Mouse (Mus musculus): ENCODE measurements around the gene Lrrc43. TPM values are rescaled to one million over a fixed set of nuclear protein-coding genes. Genes with fewer than 3 reads are reported as not detected.

Gene Lrrc43
- polyA plus RNA-seq, 1 experiment from 2014 or later, result not detected

GRCm38 (mm10) chr5:123555693-123556092 lies 66.6 kb downstream of the Lrrc43 start:
- H3K4me1 ChIP-seq (ENCODE audit: control insufficient read depth, insufficient read depth, low read length), result no peaks in the 10 kb centered on the region
- DNase-seq (ENCODE audit: low spot score) (no peak), ATAC-seq (replicated peaks; ENCODE audit: insufficient number of reproducible peaks, low FRiP score, low TSS enrichment, low read depth) (no peak)
- WGBS, result 91% methylated on average over 7 of the region's 7 CpGs
- no peak overlapping the region for H3K9ac ChIP-seq (replicated peaks; ENCODE audit: low read length)
- H3K9me3 ChIP-seq (replicated peaks; ENCODE audit: control insufficient read depth, low read length), result no peaks in the 10 kb centered on the region
- H3K4me2 ChIP-seq (ENCODE audit: low read depth, low read length), result no peak overlapping the region
- H3K36me3 ChIP-seq (replicated peaks; ENCODE audit: control insufficient read depth, insufficient read depth, low read depth, low read length), result no peaks in the 10 kb centered on the region
- H3K27ac ChIP-seq (replicated peaks; ENCODE audit: low read depth, low read length), result no peak overlapping the region
- H3K27me3 ChIP-seq (ENCODE audit: control insufficient read depth, insufficient read depth, low read length), result no peaks in the 10 kb centered on the region
- H3K4me3 ChIP-seq (ENCODE audit: low read depth, low read length), result no peak overlapping the region

- H3K36me3 ChIP-seq (replicated peaks; ENCODE audit: control insufficient read depth, insufficient read depth, low read depth, low read length), result no peaks in the 10 kb centered on the region
- H3K9me3 ChIP-seq (replicated peaks; ENCODE audit: control insufficient read depth, low read length), result no peaks in the 10 kb centered on the region
- H3K27ac ChIP-seq (replicated peaks; ENCODE audit: low read depth, low read length), result no peak overlapping the region
- DNase-seq (ENCODE audit: low spot score) (no peak), ATAC-seq (replicated peaks; ENCODE audit: insufficient number of reproducible peaks, low FRiP score, low TSS enrichment, low read depth) (no peak)
- H3K4me3 ChIP-seq (ENCODE audit: low read depth, low read length), result no peak overlapping the region
- 78% methylated on average over 2 of the region's 2 CpGs for WGBS
- no peaks in the 10 kb centered on the region for H3K4me1 ChIP-seq (ENCODE audit: control insufficient read depth, insufficient read depth, low read length)
- H3K9ac ChIP-seq (replicated peaks; ENCODE audit: low read length), result no peak overlapping the region
- no peak overlapping the region for H3K4me2 ChIP-seq (ENCODE audit: low read depth, low read length)
- H3K27me3 ChIP-seq (ENCODE audit: control insufficient read depth, insufficient read depth, low read length), result no peaks in the 10 kb centered on the region
Observed at GRCm38 (mm10) chr5:123556451-123556850, 67.3 kb downstream of the Lrrc43 start.

Small RNA genes lying within 50 kb of the gene (microRNA-seq; reads per million reads assigned to microRNA genes)
- gene Mir7647 (ENCODE audit: borderline number of aligned reads), result 1.9 reads per million

Other genes with a start within 250 kb of the Lrrc43 start
- 6.8 and 9.5 TPM in 2 replicates for gene Wdr66, start 237.2 kb upstream of the Lrrc43 start, polyA plus RNA-seq (2014; fragmentation: Nextera tagmentation; extraction: Ambion mirVana)
- 39.0 and 39.5 TPM in 2 replicates for gene Bcl7a, start 145.5 kb upstream of the Lrrc43 start, polyA plus RNA-seq (2014; fragmentation: Nextera tagmentation; extraction: Ambion mirVana)
- 13.9 and 14.0 TPM in 2 replicates for gene Mlxip, start 94.5 kb upstream of the Lrrc43 start, polyA plus RNA-seq (2014; fragmentation: Nextera tagmentation; extraction: Ambion mirVana)
- not detected in 2 replicates for gene Il31, start 184 bp downstream of the Lrrc43 start, polyA plus RNA-seq (2014; fragmentation: Nextera tagmentation; extraction: Ambion mirVana)
- 1.6 and 1.8 TPM in 2 replicates for gene B3gnt4, start 21.2 kb downstream of the Lrrc43 start, polyA plus RNA-seq (2014; fragmentation: Nextera tagmentation; extraction: Ambion mirVana)
- gene Diablo, start 34.9 kb downstream of the Lrrc43 start, polyA plus RNA-seq (2014; fragmentation: Nextera tagmentation; extraction: Ambion mirVana), result 136 and 145 TPM in 2 replicates
- gene Gm49027, start 36.2 kb downstream of the Lrrc43 start, polyA plus RNA-seq (2014; fragmentation: Nextera tagmentation; extraction: Ambion mirVana), result 0.48 and 0.75 TPM in 2 replicates
- 27.9 and 31.6 TPM in 2 replicates for gene Vps33a, start 83.7 kb downstream of the Lrrc43 start, polyA plus RNA-seq (2014; fragmentation: Nextera tagmentation; extraction: Ambion mirVana)
- 34.2 and 37.3 TPM in 2 replicates for gene Clip1, start 195.3 kb downstream of the Lrrc43 start, polyA plus RNA-seq (2014; fragmentation: Nextera tagmentation; extraction: Ambion mirVana)
- 70.3 and 80.5 TPM in 2 replicates for gene Zcchc8, start 231.8 kb downstream of the Lrrc43 start, polyA plus RNA-seq (2014; fragmentation: Nextera tagmentation; extraction: Ambion mirVana)

Data from embryonic facial prominence, embryonic 11.5 days (tissue).